Mouse (Mus musculus) megakaryocyte, adult 5-6 weeks (primary cell): ENCODE measurements around the gene Ctag2. TPM values are rescaled to one million over a fixed set of nuclear protein-coding genes. Genes with fewer than 3 reads are reported as not detected.

Experiments used
- ATAC-seq: 2 replicates; pipeline ENCODE4 v1.8.0; 2016; ENCODE audit warnings: mild to moderate bottlenecking, inconsistent platforms; ENCODE audit not compliant: poor library complexity, severe bottlenecking
- total RNA-seq, 2 experiments: library from RNA; stranded (forward) in 1 of 2; stranded (reverse) in 1 of 2; fragments of 153-499, 151-499 nt in 1 of 2; fragments of 221-1000, 200-1000 nt in 1 of 2; gene quantifications; 2 replicates each; pipeline versions ENCODE4 v1.2.3 to v1.2.4; 2015 to 2017

Gene Ctag2
- total RNA-seq (2015) (not detected in 2 replicates), total RNA-seq (2017) (not detected in 2 replicates)

DNA sequence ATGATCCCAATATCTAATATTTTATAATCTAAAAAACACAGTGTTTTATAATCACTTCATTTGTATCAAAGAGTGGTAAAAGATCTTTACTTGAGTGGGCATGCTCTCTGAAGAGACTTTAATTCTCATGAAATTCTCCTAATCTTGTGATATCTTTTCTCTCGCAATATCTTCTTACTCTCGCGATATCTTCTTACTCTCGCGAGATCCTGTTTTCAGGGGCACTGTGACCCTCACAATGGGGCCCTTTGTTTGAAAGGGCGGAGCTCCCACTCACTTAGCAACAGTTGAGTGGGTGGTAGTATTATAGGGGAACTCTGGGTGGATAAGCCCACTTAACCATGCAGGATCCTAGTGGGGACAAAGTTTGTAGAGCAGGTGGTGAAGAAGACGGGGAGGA is at the start of gene Ctag2:
Gene Ctag2, plus strand, starts transcription at position 301 of the 400 bp plus-strand sequence.
- ATAC-seq = no peak
